In the genomic region with DNA sequence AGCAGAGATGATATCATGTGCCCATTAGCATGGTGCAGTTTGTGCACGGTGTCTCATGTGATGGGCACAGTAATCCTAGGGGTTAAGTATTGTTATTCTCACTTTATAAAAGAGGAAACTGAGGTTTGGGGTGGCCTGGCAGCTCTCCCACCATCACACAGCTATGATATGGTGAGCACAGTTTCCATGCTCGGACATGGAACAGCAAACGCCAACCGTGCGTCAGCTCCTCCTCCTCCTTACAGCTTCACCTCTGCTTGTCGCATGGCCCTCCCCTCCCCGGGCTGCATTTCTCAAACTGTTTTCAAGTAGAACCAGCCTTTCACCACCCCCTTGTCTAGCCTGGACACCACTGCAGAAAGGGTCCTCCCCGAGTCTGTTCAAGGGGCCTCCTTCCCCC, we compare ENCODE assay signal across 16 mouse cellular contexts. TPM values are rescaled to one million over a fixed set of nuclear protein-coding genes. Genes with fewer than 3 reads are reported as not detected.
DNase-seq lines count a peak whose midpoint lies in the region; ATAC-seq and TF ChIP-seq lines count a peak whose summit lies in the region.
"Had no signal": no experiment of that assay in that cellular context is flagged by ENCODE, and none has a peak within 500 bp of the region (broad histone marks: within the 10 kb centered on the region; RNA-seq: fewer than 3 reads in every experiment).

No protein-coding gene starts in this region.

- H3K36me3 ChIP-seq in megakaryocyte, embryonic 14.5 days (replicated peaks; ENCODE audit: low read length): no peaks in the 10 kb centered on the region
- H3K36me3 ChIP-seq in forebrain, postnatal 0 days (ENCODE audit: insufficient read depth): peaks cover 14% of the 10 kb centered on the region
- no peaks in the 10 kb centered on the region for H3K36me3 ChIP-seq in hindbrain, embryonic 16.5 days (ENCODE audit: control insufficient read depth, insufficient read depth, low read length)
- H3K36me3 ChIP-seq in neural tube, embryonic 15.5 days: 0 out of 2 replicates have a peak, but pooled peaks cover 7% of the 10 kb centered on the region
- no peaks in the 10 kb centered on the region for H3K36me3 ChIP-seq in kidney, embryonic 15.5 days
- H3K36me3 ChIP-seq: intestine, embryonic 15.5 days had no signal

- H3K27me3 ChIP-seq in megakaryocyte, embryonic 14.5 days (replicated peaks): peaks cover 67% of the 10 kb centered on the region
- no peaks in the 10 kb centered on the region for H3K27me3 ChIP-seq in forebrain, postnatal 0 days (ENCODE audit: insufficient read depth, low read length)
- H3K27me3 ChIP-seq in hindbrain, embryonic 16.5 days (replicated peaks; ENCODE audit: control insufficient read depth, insufficient read depth, low read length): no peaks in the 10 kb centered on the region
- H3K27me3 ChIP-seq in neural tube, embryonic 15.5 days (replicated peaks): no peaks in the 10 kb centered on the region
- H3K27me3 ChIP-seq in kidney, embryonic 15.5 days: peaks cover 29% of the 10 kb centered on the region

- H3K9ac ChIP-seq in forebrain, postnatal 0 days: no peak overlapping the region
- no peak overlapping the region for H3K9ac ChIP-seq in hindbrain, embryonic 16.5 days (ENCODE audit: low read depth, low read length)
- no peak overlapping the region for H3K9ac ChIP-seq in neural tube, embryonic 15.5 days (replicated peaks)
- H3K9ac ChIP-seq in kidney, embryonic 15.5 days: no peak overlapping the region
- H3K9ac ChIP-seq: intestine, embryonic 15.5 days; liver, postnatal 0 days had no signal

- H3K4me2 ChIP-seq in forebrain, postnatal 0 days (ENCODE audit: low read depth): peak overlapping the region; percentile 81
- H3K4me2 ChIP-seq in hindbrain, embryonic 16.5 days (ENCODE audit: low read length): peak overlapping the region; percentile 88
- peak overlapping the region; percentile 70 for H3K4me2 ChIP-seq in neural tube, embryonic 15.5 days
- H3K4me2 ChIP-seq in kidney, embryonic 15.5 days: no peak overlapping the region
- H3K4me2 ChIP-seq: intestine, embryonic 15.5 days had no signal

- DNase-seq in forebrain, postnatal 0 days: no peak
- DNase-seq in left cerebral cortex, postnatal 25 days (ENCODE audit: low spot score in 2 of 2): no peak
- DNase-seq: adrenal gland, adult 8-10 months; cerebellum, adult 8-10 months; heart, adult 2 months; liver, postnatal 0 days; retina, postnatal 1 day had no signal

- 80% methylated on average over 8 of the region's 8 CpGs for WGBS in forebrain, postnatal 0 days
- 72% methylated on average over 8 of the region's 8 CpGs for WGBS in hindbrain, embryonic 16.5 days
- 72% methylated on average over 8 of the region's 8 CpGs for WGBS in neural tube, embryonic 15.5 days
- WGBS in kidney, embryonic 15.5 days: 77% methylated on average over 8 of the region's 8 CpGs

- no peak overlapping the region for H3K27ac ChIP-seq in forebrain, postnatal 0 days (ENCODE audit: low read depth, low read length)
- H3K27ac ChIP-seq in hindbrain, embryonic 16.5 days (ENCODE audit: low read depth, low read length): no peak overlapping the region
- no peak overlapping the region for H3K27ac ChIP-seq in neural tube, embryonic 15.5 days (replicated peaks)
- no peak overlapping the region for H3K27ac ChIP-seq in kidney, embryonic 15.5 days
- H3K27ac ChIP-seq: heart, adult 2 months; intestine, embryonic 15.5 days; kidney, postnatal 0 days; layer of hippocampus, adult 2 months had no signal

- peaks cover 17% of the 10 kb centered on the region for H3K4me1 ChIP-seq in megakaryocyte, embryonic 14.5 days
- peaks cover 36% of the 10 kb centered on the region for H3K4me1 ChIP-seq in forebrain, postnatal 0 days (ENCODE audit: insufficient read depth)
- H3K4me1 ChIP-seq in hindbrain, embryonic 16.5 days (ENCODE audit: control insufficient read depth, insufficient read depth, low read depth, low read length): peaks cover 34% of the 10 kb centered on the region
- peaks cover 61% of the 10 kb centered on the region for H3K4me1 ChIP-seq in neural tube, embryonic 15.5 days
- peaks cover 11% of the 10 kb centered on the region for H3K4me1 ChIP-seq in kidney, embryonic 15.5 days

- intact Hi-C loops in left cerebral cortex, postnatal 25 days (cut with DNase I): no loop called here

- ATAC-seq in megakaryocyte, adult 5-6 weeks (ENCODE audit: poor library complexity, severe bottlenecking): no peak
- no peak for ATAC-seq in forebrain, postnatal 0 days
- ATAC-seq in hindbrain, embryonic 16.5 days: no peak
- ATAC-seq in neural tube, embryonic 15.5 days (ENCODE audit: low FRiP score): no peak
- ATAC-seq in kidney, embryonic 15.5 days (replicated peaks; ENCODE audit: low FRiP score): no peak
- ATAC-seq: CD4-positive, CD25-positive, alpha-beta regulatory T cell, adult 4 months; intestine, embryonic 15.5 days; liver, postnatal 0 days had no signal

- H3K9me3 ChIP-seq in megakaryocyte, embryonic 14.5 days: no peaks in the 10 kb centered on the region
- H3K9me3 ChIP-seq in forebrain, postnatal 0 days (ENCODE audit: low read length): no peaks in the 10 kb centered on the region
- H3K9me3 ChIP-seq in hindbrain, embryonic 16.5 days (ENCODE audit: control insufficient read depth, low read length): no peaks in the 10 kb centered on the region
- no peaks in the 10 kb centered on the region for H3K9me3 ChIP-seq in neural tube, embryonic 15.5 days (replicated peaks)
- no peaks in the 10 kb centered on the region for H3K9me3 ChIP-seq in kidney, embryonic 15.5 days (replicated peaks)
- H3K9me3 ChIP-seq: intestine, embryonic 15.5 days had no signal

- TF ChIP-seq CTCF in forebrain, postnatal 0 days (IDR thresholded peaks at IDR 0.05; ENCODE audit: low read depth): no peak

- H3K4me3 ChIP-seq in megakaryocyte, embryonic 14.5 days (replicated peaks): peak overlapping the region; percentile 24
- no peak overlapping the region for H3K4me3 ChIP-seq in forebrain, postnatal 0 days (ENCODE audit: low read depth, low read length)
- no peak overlapping the region for H3K4me3 ChIP-seq in hindbrain, embryonic 16.5 days (ENCODE audit: low read length)
- H3K4me3 ChIP-seq in neural tube, embryonic 15.5 days (replicated peaks): peak overlapping the region; percentile 61; the same call in 1 of the 2 replicates
- no peak overlapping the region for H3K4me3 ChIP-seq in kidney, embryonic 15.5 days (replicated peaks)
- H3K4me3 ChIP-seq: heart, adult 2 months; intestine, embryonic 15.5 days; layer of hippocampus, adult 2 months had no signal

RNA-seq across cellular contexts. Expression of gene Kif5a, which starts 4.7 kb away (rescaled TPM):
- polyA plus RNA-seq in megakaryocyte, embryonic 14.5 days (2012; ENCODE audit: insufficient read depth, low replicate concordance): 6.6 and 11.4 TPM in 2 replicates
- 0.85 and 0.93 TPM in 2 replicates for total RNA-seq in megakaryocyte, adult 5-6 weeks (2015)
- total RNA-seq in megakaryocyte, adult 5-6 weeks (2017): 0.70 and 0.94 TPM in 2 replicates
- 210 and 223 TPM in 2 replicates for total RNA-seq in forebrain, postnatal 0 days (2014; rRNA removed)
- polyA plus RNA-seq in forebrain, postnatal 0 days (2015; fragmentation: Nextera tagmentation; extraction: Ambion mirVana): 62.0 and 84.0 TPM in 2 replicates
- polyA plus RNA-seq in hindbrain, embryonic 16.5 days (2015; fragmentation: Nextera tagmentation; extraction: Ambion mirVana): 115 and 130 TPM in 2 replicates
- polyA plus RNA-seq in neural tube, embryonic 15.5 days (2015; fragmentation: Nextera tagmentation; extraction: Ambion mirVana): 97.3 and 113 TPM in 2 replicates
- 1.1 and 1.9 TPM in 2 replicates for polyA plus RNA-seq in kidney, embryonic 15.5 days (2015; fragmentation: Nextera tagmentation; extraction: Ambion mirVana)
- 100 to 1,000 TPM; 934 to 952 TPM for total RNA-seq in left cerebral cortex, postnatal 25 days (2021)
- polyA plus RNA-seq: CD4-positive, CD25-positive, alpha-beta regulatory T cell, adult 4 months had no signal

RNA-seq across cellular contexts. Expression of gene Dctn2, which starts 7.7 kb away (rescaled TPM):
- 176 and 219 TPM in 2 replicates for polyA plus RNA-seq in megakaryocyte, embryonic 14.5 days (2012; ENCODE audit: insufficient read depth, low replicate concordance)
- 78.9 and 82.6 TPM in 2 replicates for total RNA-seq in megakaryocyte, adult 5-6 weeks (2015)
- 90.1 and 96.4 TPM in 2 replicates for total RNA-seq in megakaryocyte, adult 5-6 weeks (2017)
- 272 and 300 TPM in 2 replicates for total RNA-seq in forebrain, postnatal 0 days (2014; rRNA removed)
- polyA plus RNA-seq in forebrain, postnatal 0 days (2015; fragmentation: Nextera tagmentation; extraction: Ambion mirVana): 332 and 343 TPM in 2 replicates
- 355 and 358 TPM in 2 replicates for polyA plus RNA-seq in hindbrain, embryonic 16.5 days (2015; fragmentation: Nextera tagmentation; extraction: Ambion mirVana)
- 304 and 335 TPM in 2 replicates for polyA plus RNA-seq in neural tube, embryonic 15.5 days (2015; fragmentation: Nextera tagmentation; extraction: Ambion mirVana)
- polyA plus RNA-seq in kidney, embryonic 15.5 days (2015; fragmentation: Nextera tagmentation; extraction: Ambion mirVana): 169 and 189 TPM in 2 replicates
- 100 to 1,000 TPM; 262 to 278 TPM for total RNA-seq in left cerebral cortex, postnatal 25 days (2021)

RNA-seq across cellular contexts. Expression of gene Mbd6, which starts 30.3 kb away (rescaled TPM):
- 245 and 640 TPM in 2 replicates for polyA plus RNA-seq in megakaryocyte, embryonic 14.5 days (2012; ENCODE audit: insufficient read depth, low replicate concordance)
- 40.4 and 48.4 TPM in 2 replicates for total RNA-seq in megakaryocyte, adult 5-6 weeks (2015)
- total RNA-seq in megakaryocyte, adult 5-6 weeks (2017): 5.6 and 8.9 TPM in 2 replicates
- total RNA-seq in forebrain, postnatal 0 days (2014; rRNA removed): 5.9 and 9.4 TPM in 2 replicates
- 4.1 and 4.8 TPM in 2 replicates for polyA plus RNA-seq in forebrain, postnatal 0 days (2015; fragmentation: Nextera tagmentation; extraction: Ambion mirVana)
- 11.2 and 11.5 TPM in 2 replicates for polyA plus RNA-seq in hindbrain, embryonic 16.5 days (2015; fragmentation: Nextera tagmentation; extraction: Ambion mirVana)
- polyA plus RNA-seq in neural tube, embryonic 15.5 days (2015; fragmentation: Nextera tagmentation; extraction: Ambion mirVana): 16.4 and 18.3 TPM in 2 replicates
- 15.9 and 16.1 TPM in 2 replicates for polyA plus RNA-seq in kidney, embryonic 15.5 days (2015; fragmentation: Nextera tagmentation; extraction: Ambion mirVana)
- 10 to 100 TPM; 32.2 to 38.9 TPM for total RNA-seq in left cerebral cortex, postnatal 25 days (2021)

RNA-seq across cellular contexts. Expression of gene Pip4k2c, which starts 47.1 kb away (rescaled TPM):
- polyA plus RNA-seq in megakaryocyte, embryonic 14.5 days (2012; ENCODE audit: insufficient read depth, low replicate concordance): 10.4 and 19.6 TPM in 2 replicates
- 9.6 and 12.0 TPM in 2 replicates for total RNA-seq in megakaryocyte, adult 5-6 weeks (2015)
- 13.2 and 17.8 TPM in 2 replicates for total RNA-seq in megakaryocyte, adult 5-6 weeks (2017)
- total RNA-seq in forebrain, postnatal 0 days (2014; rRNA removed): 21.5 and 23.3 TPM in 2 replicates
- polyA plus RNA-seq in forebrain, postnatal 0 days (2015; fragmentation: Nextera tagmentation; extraction: Ambion mirVana): 17.8 and 20.1 TPM in 2 replicates
- 20.5 and 20.7 TPM in 2 replicates for polyA plus RNA-seq in hindbrain, embryonic 16.5 days (2015; fragmentation: Nextera tagmentation; extraction: Ambion mirVana)
- polyA plus RNA-seq in neural tube, embryonic 15.5 days (2015; fragmentation: Nextera tagmentation; extraction: Ambion mirVana): 19.8 and 23.0 TPM in 2 replicates
- 41.1 and 43.5 TPM in 2 replicates for polyA plus RNA-seq in kidney, embryonic 15.5 days (2015; fragmentation: Nextera tagmentation; extraction: Ambion mirVana)
- total RNA-seq in left cerebral cortex, postnatal 25 days (2021): 10 to 100 TPM; 95.2 to 95.6 TPM

RNA-seq across cellular contexts. Expression of gene Mars, which starts 53.1 kb away (rescaled TPM):
- 26.0 and 101 TPM in 2 replicates for polyA plus RNA-seq in megakaryocyte, embryonic 14.5 days (2012; ENCODE audit: insufficient read depth, low replicate concordance)
- 38.4 and 47.8 TPM in 2 replicates for total RNA-seq in megakaryocyte, adult 5-6 weeks (2015)
- 80.3 and 95.2 TPM in 2 replicates for total RNA-seq in megakaryocyte, adult 5-6 weeks (2017)
- total RNA-seq in forebrain, postnatal 0 days (2014; rRNA removed): 86.4 and 94.4 TPM in 2 replicates
- polyA plus RNA-seq in forebrain, postnatal 0 days (2015; fragmentation: Nextera tagmentation; extraction: Ambion mirVana): 95.9 and 98.6 TPM in 2 replicates
- 108 and 113 TPM in 2 replicates for polyA plus RNA-seq in hindbrain, embryonic 16.5 days (2015; fragmentation: Nextera tagmentation; extraction: Ambion mirVana)
- 108 and 115 TPM in 2 replicates for polyA plus RNA-seq in neural tube, embryonic 15.5 days (2015; fragmentation: Nextera tagmentation; extraction: Ambion mirVana)
- 120 and 127 TPM in 2 replicates for polyA plus RNA-seq in kidney, embryonic 15.5 days (2015; fragmentation: Nextera tagmentation; extraction: Ambion mirVana)
- 10 to 100 TPM; 56.0 to 57.1 TPM for total RNA-seq in left cerebral cortex, postnatal 25 days (2021)

Comparison
In these comparisons a context has a peak if more than half of its experiments do, and no peak if none do; other contexts are left out.
1. H3K4me3 ChIP-seq: peak in megakaryocyte, embryonic 14.5 days (single experiment) and neural tube, embryonic 15.5 days (single experiment); none in forebrain, postnatal 0 days (single experiment), hindbrain, embryonic 16.5 days (single experiment) and kidney, embryonic 15.5 days (single experiment).
2. RNA of gene Mbd6, which starts 30.3 kb away (polyA plus RNA-seq): 245 to 640 TPM in megakaryocyte, embryonic 14.5 days; 16.4 to 18.3 TPM in neural tube, embryonic 15.5 days, 15.9 to 16.1 TPM in kidney, embryonic 15.5 days, 11.2 to 11.5 TPM in hindbrain, embryonic 16.5 days and 4.1 to 4.8 TPM in forebrain, postnatal 0 days; every median in the first group is over 10 times any median in the second.